Mouse (Mus musculus): ENCODE measurements around the gene Slc39a12.

Slc39a12 gene

GRCm38 (mm10) chr2:14388162-14388561 is at the start of gene Slc39a12:
Slc39a12 (plus strand) TSS chr2:14388316.
- DNase-seq (ENCODE audit: low read depth, low spot score) = no peak

GRCm38 (mm10) chr2:14341652-14342308 is 46.3 kb upstream of the Slc39a12 start:
- no peak for DNase-seq (ENCODE audit: low read depth, low spot score)

GRCm38 (mm10) chr2:14342309-14342839 is 45.7 kb upstream of the Slc39a12 start:
- DNase-seq (ENCODE audit: low read depth, low spot score) = no peak

GRCm38 (mm10) chr2:14388856-14389255 is 740 bp downstream of the Slc39a12 start:
- no peak for DNase-seq (ENCODE audit: low read depth, low spot score)

- DNase-seq (ENCODE audit: low read depth, low spot score) = no peak
Measured at GRCm38 (mm10) chr2:14390900-14391299, 2.8 kb downstream of the Slc39a12 start.

GRCm38 (mm10) chr2:14403000-14403399 is 14.9 kb downstream of the Slc39a12 start:
- no peak for DNase-seq (ENCODE audit: low read depth, low spot score)

- DNase-seq (ENCODE audit: low read depth, low spot score) = no peak
Measured at GRCm38 (mm10) chr2:14428987-14429386, 40.9 kb downstream of the Slc39a12 start.

GRCm38 (mm10) chr2:14447322-14447721 is 59.2 kb downstream of the Slc39a12 start:
- no peak for DNase-seq (ENCODE audit: low read depth, low spot score)

- DNase-seq (ENCODE audit: low read depth, low spot score) = no peak
Measured at GRCm38 (mm10) chr2:14450866-14451265, 62.8 kb downstream of the Slc39a12 start.

- DNase-seq (ENCODE audit: low read depth, low spot score) = no peak
Measured at GRCm38 (mm10) chr2:14454946-14455631, 67.0 kb downstream of the Slc39a12 start.

GRCm38 (mm10) chr2:14464438-14464837 is 76.3 kb downstream of the Slc39a12 start:
- DNase-seq (ENCODE audit: low read depth, low spot score) = no peak

GRCm38 (mm10) chr2:14494132-14494531 is 106.0 kb downstream of the Slc39a12 start:
- no peak for DNase-seq (ENCODE audit: low read depth, low spot score)

- no peak for DNase-seq (ENCODE audit: low read depth, low spot score)
Measured at GRCm38 (mm10) chr2:14496150-14496549, 108.0 kb downstream of the Slc39a12 start.

- no peak for DNase-seq (ENCODE audit: low read depth, low spot score)
Measured at GRCm38 (mm10) chr2:14502482-14502881, 114.4 kb downstream of the Slc39a12 start.

GRCm38 (mm10) chr2:14518237-14518636 is 130.1 kb downstream of the Slc39a12 start:
- no peak for DNase-seq (ENCODE audit: low read depth, low spot score)

- no peak for DNase-seq (ENCODE audit: low read depth, low spot score)
Measured at GRCm38 (mm10) chr2:14534325-14535077, 146.4 kb downstream of the Slc39a12 start.

GRCm38 (mm10) chr2:14535246-14535671 is 147.1 kb downstream of the Slc39a12 start:
- DNase-seq (ENCODE audit: low read depth, low spot score) = no peak

- DNase-seq (ENCODE audit: low read depth, low spot score) = no peak
Measured at GRCm38 (mm10) chr2:14537781-14538180, 149.7 kb downstream of the Slc39a12 start.

GRCm38 (mm10) chr2:14543355-14543754 is 155.2 kb downstream of the Slc39a12 start:
- DNase-seq (ENCODE audit: low read depth, low spot score) = no peak

GRCm38 (mm10) chr2:14543773-14544172 is 155.7 kb downstream of the Slc39a12 start:
- DNase-seq (ENCODE audit: low read depth, low spot score) = no peak

Data from CD4-positive, CD25-positive, alpha-beta regulatory T cell, adult 2 months (primary cell).